Mouse (Mus musculus) Patski (cell line): ENCODE measurements around the gene Tomm22. TPM values are rescaled to one million over a fixed set of nuclear protein-coding genes. Genes with fewer than 3 reads are reported as not detected.

Experiments
- ATAC-seq: fragments of 100-300 bp; one replicate; pipeline ENCODE4 v1.8.0; 2021
- CTCF ChIA-PET: fragments of 350-600 bp; sonication (Branson Sonifier 250); formaldehyde crosslinking; loops from one replicate; lab custom pipeline; 2022; ENCODE audit warnings: inconsistent platforms; lab: Charles Lee
- POLR2A ChIA-PET: fragments of 350-600 bp; sonication (Branson Sonifier 250); formaldehyde crosslinking; loops from one replicate; lab custom pipeline; 2022; ENCODE audit warnings: antibody characterized with exemption, inconsistent platforms; lab: Charles Lee
- DNase-seq: peaks from one replicate; pipeline ENCODE4 v3.0.0-alpha.2; 2011; ENCODE audit warnings: low read depth, low spot score
- H3K27me3 ChIP-seq: fragments of 371-371 bp; one replicate; pipeline ENCODE4 v1.5.1; 2021
- CTCF ChIP-seq: fragments of 100-300 bp; IDR thresholded peaks from one replicate; pipeline ENCODE4 v1.5.1; 2021
- in situ Hi-C: fragments of 300-500 bp; cut with MboI; formaldehyde crosslinking; loops from 3 replicates; pipeline ENCODE4 v1.11.1; 2018; ENCODE audit warnings: low pct_unique_long_range_greater_than_20kb, mixed read lengths
- polyA plus RNA-seq: library from polyadenylated mRNA; unstranded; gene quantifications from one replicate; pipeline ENCODE4 v1.2.3, GENCODE M21; 2021

Gene Tomm22
- polyA plus RNA-seq, 1 experiment from 2014 or later = 201 TPM

DNA sequence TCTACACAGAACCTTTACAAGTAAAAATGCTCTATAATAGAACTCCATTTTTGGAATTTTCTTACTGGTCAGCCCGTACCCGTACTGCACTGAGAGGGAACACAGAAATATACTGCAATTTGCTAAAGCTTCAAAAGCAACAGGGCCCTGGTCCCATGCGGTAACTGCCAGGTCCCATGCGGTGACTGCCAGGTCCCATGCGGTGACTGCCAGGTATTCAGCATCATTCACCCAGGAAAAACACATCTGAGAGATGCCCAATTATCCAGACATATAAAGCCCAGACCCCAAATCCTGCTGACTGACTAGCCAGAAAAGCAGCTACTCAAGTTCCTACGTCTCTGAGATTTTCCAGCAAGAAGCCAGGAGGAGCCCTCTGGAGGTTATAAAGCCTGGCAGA lies 14.0 kb downstream of the Tomm22 start:
- no peak for DNase-seq
- ChIA-PET POLR2A (interaction anchor here (1.1 to 2.4 kb wide), 2 partner anchors 26 to 85 kb away, joined by 4 to 8 read pairs; partner anchors contain the start of genes Cby1 and Fam227a), CTCF (interaction anchor here (1.4 to 2.3 kb wide), 2 partner anchors 9 to 26 kb away, joined by 5 to 9 read pairs; partner anchors contain the start of genes Cby1 and Fam227a)
- no peak for TF ChIP-seq CTCF
- ATAC-seq = no peak
- in situ Hi-C loops = no loop called here
- H3K27me3 ChIP-seq = no peaks in the 10 kb centered on the region

DNA sequence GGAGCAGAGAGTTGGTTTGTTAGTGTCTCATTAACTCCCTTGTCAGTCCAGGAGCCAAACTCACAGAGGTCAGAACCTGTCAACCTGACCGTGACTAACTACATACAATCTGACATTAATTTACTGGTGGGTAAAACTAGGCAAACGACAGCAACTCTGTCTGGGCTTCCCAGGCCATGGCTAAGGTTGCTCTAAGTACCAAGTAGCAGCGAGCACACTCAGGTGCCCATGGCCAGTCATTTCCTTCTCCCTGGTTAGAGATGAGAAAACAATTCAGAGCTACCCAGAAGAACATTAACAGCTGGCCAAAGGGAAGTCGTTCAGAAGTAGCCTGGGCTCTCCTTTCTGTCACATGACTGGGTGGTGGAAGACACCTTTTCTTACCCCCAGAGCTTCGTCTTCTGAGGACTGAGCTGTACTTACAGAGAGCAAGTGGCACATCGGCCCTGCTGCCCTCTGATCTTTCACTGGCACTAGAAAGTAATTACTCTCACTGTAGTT lies 14.5 kb downstream of the Tomm22 start:
- TF ChIP-seq CTCF = no peak
- in situ Hi-C loops = no loop called here
- CTCF ChIA-PET = interaction anchor here (1.4 to 2.3 kb wide), 3 partner anchors 8 to 27 kb away, joined by 4 to 9 read pairs (median 5); partner anchors contain the start of genes Cby1 and Fam227a
- DNase-seq (no peak), ATAC-seq (no peak)
- POLR2A ChIA-PET = interaction anchor here (1.1 to 2.4 kb wide), 2 partner anchors 27 to 84 kb away, joined by 4 to 8 read pairs; partner anchors contain the start of genes Cby1 and Fam227a
- H3K27me3 ChIP-seq = no peaks in the 10 kb centered on the region

DNA sequence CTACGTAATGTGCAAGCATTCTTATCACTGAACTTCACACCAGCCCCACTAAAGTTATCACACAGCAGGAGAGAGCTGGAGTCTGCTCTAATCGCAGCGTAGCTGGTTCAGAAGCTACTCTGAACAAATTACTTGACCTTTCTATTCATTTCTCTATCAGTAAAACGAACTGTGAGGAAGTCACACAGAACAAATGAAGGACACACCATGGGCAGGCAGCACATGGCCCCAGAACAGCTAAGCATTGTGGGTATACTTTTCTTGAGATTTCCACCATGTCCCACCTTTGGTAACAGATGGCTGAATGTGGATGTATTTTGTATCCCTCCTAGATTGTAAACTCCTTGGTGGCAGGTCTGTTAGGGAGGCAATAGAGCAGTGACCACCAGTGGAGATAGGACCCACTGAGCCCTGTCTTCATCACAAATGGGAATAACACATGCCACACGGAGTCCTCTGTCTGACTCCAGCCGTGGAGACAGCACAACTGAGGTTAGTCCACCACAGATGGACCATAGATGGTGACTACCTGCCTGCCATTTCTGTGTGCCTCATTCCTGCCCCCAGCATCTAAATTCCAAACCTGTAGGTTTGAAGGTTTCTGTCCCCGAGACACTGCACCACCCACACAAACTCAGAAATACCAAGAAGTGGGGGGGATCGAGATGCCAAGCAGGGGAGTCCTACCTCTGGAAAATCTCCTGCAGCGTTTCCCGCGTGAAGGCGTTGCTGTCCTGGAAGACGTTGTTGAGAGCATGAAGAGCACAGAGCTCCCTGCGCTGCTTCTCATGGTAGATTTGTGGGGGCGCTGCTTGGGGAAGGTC lies 15.6 kb downstream of the Tomm22 start:
- in situ Hi-C loops = no loop called here
- POLR2A ChIA-PET = interaction anchor here (1.1 to 2.4 kb wide), 2 partner anchors 12 to 28 kb away, joined by 3 to 8 read pairs; partner anchors contain the start of genes Cby1 and Fam227a

GRCm38 (mm10) chr15:79687175-79687574 lies 16.5 kb downstream of the Tomm22 start:
- ChIA-PET POLR2A (interaction anchor here (1.2 kb wide), 1 partner anchor 16 kb away, joined by 4 read pairs; the partner anchor contains the start of gene Tomm22), CTCF (interaction anchor here (2.1 kb wide), 1 partner anchor 13 kb away, joined by 4 read pairs; no protein-coding TSS in a partner anchor)
- no peak for DNase-seq
- no peak for ATAC-seq
- no peaks in the 10 kb centered on the region for H3K27me3 ChIP-seq
- in situ Hi-C loops = no loop called here
- no peak for TF ChIP-seq CTCF

More for the DNA sequence above, 15.6 kb downstream of the Tomm22 start:
- DNase-seq = no peak
- CTCF ChIA-PET = interaction anchor here (2.1 kb wide), 1 partner anchor 12 kb away, joined by 4 read pairs; no protein-coding TSS in a partner anchor
- no peak for ATAC-seq
- no peak for TF ChIP-seq CTCF
- H3K27me3 ChIP-seq = no peaks in the 10 kb centered on the region

- peak; percentile 15 for ATAC-seq
- H3K27me3 ChIP-seq = no peaks in the 10 kb centered on the region
- POLR2A ChIA-PET = interaction anchor here (0.9 to 1.2 kb wide), 2 partner anchors 14 to 17 kb away, joined by 3 to 4 read pairs; partner anchors contain the start of gene Tomm22
- TF ChIP-seq CTCF = no peak
- DNase-seq = peak; percentile 71
- in situ Hi-C loops = no loop called here
- CTCF ChIA-PET = no interaction called here
These were observed 17.1 kb downstream of the Tomm22 start, which contains the start of gene Josd1 for GRCm38 (mm10) chr15:79687646-79688267. Josd1 (minus strand) TSS chr15:79687919.

DNA sequence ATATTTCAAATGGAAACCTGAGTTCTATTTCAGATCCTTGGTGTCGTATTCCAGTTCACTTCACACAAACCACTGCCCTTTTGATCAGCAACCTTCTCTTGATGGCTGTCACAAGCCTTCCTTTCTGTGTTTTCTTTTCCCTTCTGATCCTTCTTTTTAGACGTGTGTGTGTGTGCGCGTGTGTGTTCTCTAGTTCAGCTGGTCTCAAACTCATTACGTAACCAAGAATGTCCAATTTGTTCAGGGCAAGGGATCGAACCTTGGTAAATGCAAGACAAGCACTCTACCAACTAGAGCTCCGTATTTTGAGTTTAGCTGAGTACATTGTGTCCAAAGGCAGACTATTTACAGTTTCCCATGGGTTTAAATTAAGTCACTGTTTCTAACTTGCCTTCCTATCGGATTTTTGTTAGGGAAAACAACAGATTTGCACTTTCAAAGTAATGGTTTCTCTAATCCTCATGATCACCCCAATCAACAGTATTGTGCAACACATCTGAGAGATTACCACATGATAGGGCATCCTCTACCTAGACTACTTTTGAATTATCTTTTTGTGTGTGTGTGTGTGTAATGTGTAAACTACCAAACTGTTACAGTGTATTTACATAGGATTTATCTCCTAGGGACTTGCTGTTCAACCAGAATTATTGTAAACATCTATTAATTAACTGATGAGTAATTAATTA lies 17.8 kb downstream of the Tomm22 start:
- TF ChIP-seq CTCF = no peak
- POLR2A ChIA-PET = interaction anchor here (0.9 to 1.2 kb wide), 2 partner anchors 15 to 18 kb away, joined by 3 to 4 read pairs; partner anchors contain the start of gene Tomm22
- no peaks in the 10 kb centered on the region for H3K27me3 ChIP-seq
- ATAC-seq (no peak), DNase-seq (no peak)
- CTCF ChIA-PET = no interaction called here
- in situ Hi-C loops = no loop called here

GRCm38 (mm10) chr15:79689662-79690425 lies 19.2 kb downstream of the Tomm22 start:
- ChIA-PET POLR2A (no interaction called here), CTCF (no interaction called here)
- no peak for TF ChIP-seq CTCF
- ATAC-seq = no peak
- no peaks in the 10 kb centered on the region for H3K27me3 ChIP-seq
- no peak for DNase-seq
- in situ Hi-C loops = no loop called here

- ChIA-PET CTCF (no interaction called here), POLR2A (no interaction called here)
- H3K27me3 ChIP-seq = no peaks in the 10 kb centered on the region
- in situ Hi-C loops = no loop called here
- DNase-seq (peak; percentile 100), ATAC-seq (peak; percentile 89)
- TF ChIP-seq CTCF = no peak
These were observed 19.9 kb downstream of the Tomm22 start, which contains the start of gene Gtpbp1 for GRCm38 (mm10) chr15:79690426-79691022. Gtpbp1 (plus strand) TSS chr15:79690845.

GRCm38 (mm10) chr15:79691023-79691508 lies 20.4 kb downstream of the Tomm22 start:
- in situ Hi-C loops = no loop called here
- TF ChIP-seq CTCF = no peak
- CTCF ChIA-PET = no interaction called here
- DNase-seq (no peak), ATAC-seq (peak; percentile 10)
- no peaks in the 10 kb centered on the region for H3K27me3 ChIP-seq
- POLR2A ChIA-PET = no interaction called here
